Comparison of ENCODE assay signal across 30 mouse cellular contexts in the genomic region with DNA sequence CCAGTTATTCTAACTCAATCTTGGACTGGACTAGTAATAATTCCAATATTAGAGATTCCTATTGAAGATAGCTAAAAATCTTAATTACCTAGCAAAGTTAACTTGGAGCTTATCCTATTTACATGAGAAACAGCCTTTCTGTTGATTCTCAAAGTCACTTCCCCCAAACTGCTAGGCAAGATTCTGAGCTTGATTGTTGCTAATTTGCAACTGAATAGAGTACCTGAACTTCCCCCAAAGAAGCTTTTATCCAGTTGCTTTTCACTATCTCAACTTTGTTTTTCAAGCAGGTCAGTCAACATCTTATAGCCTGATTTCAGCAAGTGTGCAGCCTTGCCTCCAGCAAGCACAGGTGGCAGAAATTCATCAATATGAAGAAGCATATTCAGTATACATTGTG. TPM values are rescaled to one million over a fixed set of nuclear protein-coding genes. Genes with fewer than 3 reads are reported as not detected.
"Had no signal": no experiment of that assay in that cellular context is flagged by ENCODE, and none has a peak within 500 bp of the region (broad histone marks: within the 10 kb centered on the region; RNA-seq: fewer than 3 reads in every experiment).

No protein-coding gene starts in this region.

RNA-seq across cellular contexts. Expression of gene Pglyrp3, which starts 50.5 kb away (rescaled TPM):
- total RNA-seq: common myeloid progenitor, adult 5-6 weeks; forebrain, postnatal 0 days; gastrocnemius, adult 18-20 months; gastrocnemius, adult 2 months; gastrocnemius, adult 8-10 months; gastrocnemius, postnatal 10 days; gastrocnemius, postnatal 14 days; gastrocnemius, postnatal 25 days; gastrocnemius, postnatal 36 days; gastrocnemius, postnatal 4 days; granulocyte monocyte progenitor cell, adult 5-6 weeks; heart, adult 18-20 months; heart, adult 2 months; heart, adult 8-10 months had no signal
- polyA plus RNA-seq: cortical plate, adult 2 months; embryonic facial prominence, embryonic 10.5 days; embryonic facial prominence, embryonic 11.5 days; embryonic facial prominence, embryonic 12.5 days; erythroblast, embryonic 14.5 days; forebrain, embryonic 10.5 days; forebrain, embryonic 11.5 days; forebrain, embryonic 12.5 days; forebrain, embryonic 13.5 days; forebrain, embryonic 14.5 days; forebrain, embryonic 15.5 days; forebrain, embryonic 16.5 days; forebrain, postnatal 0 days; frontal cortex, adult 2 months; gonadal fat pad, adult 2 months; heart, adult 2 months; heart, embryonic 11.5 days; heart, embryonic 12.5 days had no signal
